Mouse (Mus musculus) midbrain, embryonic 15.5 days (tissue): ENCODE measurements around the gene Aldh3b3. TPM values are rescaled to one million over a fixed set of nuclear protein-coding genes. Genes with fewer than 3 reads are reported as not detected.

Source experiments
- ATAC-seq: fragments of 200-750 bp; cut with Nextera tagmentation; replicated peaks from 2 replicates; pipeline ENCODE4 v1.8.0; 2017; ENCODE audit warnings: moderate TSS enrichment
- H3K27ac ChIP-seq: fragments of 300-500 bp; sonication (generic); 2 replicates; pipeline ENCODE4 v1.5.1; 2015; ENCODE audit warnings: mild to moderate bottlenecking, inconsistent platforms
- H3K27me3 ChIP-seq: fragments of 300-500 bp; sonication (generic); replicated peaks from 2 replicates; pipeline ENCODE4 v1.6.1; 2015; ENCODE audit warnings: inconsistent platforms
- H3K36me3 ChIP-seq: fragments of 300-500 bp; sonication (generic); replicated peaks from 2 replicates; pipeline ENCODE4 v1.6.1; 2015; ENCODE audit warnings: inconsistent platforms
- H3K4me1 ChIP-seq: fragments of 300-500 bp; sonication (generic); 2 replicates; pipeline ENCODE4 v1.6.1; 2015; ENCODE audit warnings: inconsistent platforms
- H3K4me2 ChIP-seq: fragments of 300-500 bp; sonication (generic); 2 replicates; pipeline ENCODE4 v1.6.1; 2015; ENCODE audit warnings: inconsistent platforms, mild to moderate bottlenecking, moderate library complexity
- H3K4me3 ChIP-seq: fragments of 300-500 bp; sonication (generic); 2 replicates; pipeline ENCODE4 v1.5.1; 2015; ENCODE audit warnings: mild to moderate bottlenecking, inconsistent platforms
- H3K9ac ChIP-seq: fragments of 300-500 bp; sonication (generic); 2 replicates; pipeline ENCODE4 v1.6.1; 2015; ENCODE audit warnings: mild to moderate bottlenecking, inconsistent platforms
- H3K9me3 ChIP-seq: fragments of 300-500 bp; sonication (generic); 2 replicates; pipeline ENCODE4 v1.6.1; 2016; ENCODE audit warnings: inconsistent platforms
- WGBS: fragments of 180-500 bp; shearing (Covaris S2); methylation state at CpG from one replicate; pipeline ENCODE4 v1.1.7; 2015; ENCODE audit warnings: mixed read lengths; 5-methylcytosine and 5-hydroxymethylcytosine counted together
- polyA plus RNA-seq: library from polyadenylated mRNA; unstranded; fragments of >200 nt; fragmentation: Nextera tagmentation; extraction: Ambion mirVana; gene quantifications from 2 replicates; pipeline ENCODE4 v1.2.1, GENCODE M21; 2015

Aldh3b3 gene
- polyA plus RNA-seq, result not detected in 2 replicates

DNA sequence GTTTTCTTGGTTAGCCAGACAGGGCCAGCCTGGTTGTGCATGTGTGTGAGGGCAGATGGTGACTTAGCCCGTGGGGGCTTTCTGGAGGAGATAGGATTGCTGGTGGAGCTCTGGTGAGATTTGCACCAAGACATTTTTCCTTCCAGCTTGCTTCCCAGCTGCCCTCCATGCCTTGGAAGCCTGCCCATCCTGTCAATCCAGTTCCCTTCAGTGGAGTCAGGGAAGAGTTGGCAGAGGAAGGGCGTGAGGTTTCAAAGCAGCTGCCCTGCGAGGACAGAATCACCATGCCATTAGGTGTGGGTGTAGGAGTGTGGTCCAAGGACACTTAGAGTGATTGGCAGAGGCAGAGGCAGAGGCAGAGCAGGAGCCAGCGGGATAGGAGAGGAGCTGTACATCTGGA, at the start of gene Aldh3b3:
TSS of gene Aldh3b3 (plus strand) at position 176 of the 400 bp plus-strand sequence.
- Histone ChIP-seq H3K4me3 (no peak within 1 kb of the TSS), H3K4me2 (no peak within 1 kb of the TSS), H3K9ac (no peak within 1 kb of the TSS), H3K36me3 (no peaks in the 10 kb centered on the region), H3K9me3 (no peaks in the 10 kb centered on the region), H3K27ac (no peak within 1 kb of the TSS), H3K4me1 (no peaks in the 10 kb centered on the region), H3K27me3 (no peaks in the 10 kb centered on the region)
- ATAC-seq, result no peak
- WGBS, result 81% methylated on average over 4 of the region's 4 CpGs

DNA sequence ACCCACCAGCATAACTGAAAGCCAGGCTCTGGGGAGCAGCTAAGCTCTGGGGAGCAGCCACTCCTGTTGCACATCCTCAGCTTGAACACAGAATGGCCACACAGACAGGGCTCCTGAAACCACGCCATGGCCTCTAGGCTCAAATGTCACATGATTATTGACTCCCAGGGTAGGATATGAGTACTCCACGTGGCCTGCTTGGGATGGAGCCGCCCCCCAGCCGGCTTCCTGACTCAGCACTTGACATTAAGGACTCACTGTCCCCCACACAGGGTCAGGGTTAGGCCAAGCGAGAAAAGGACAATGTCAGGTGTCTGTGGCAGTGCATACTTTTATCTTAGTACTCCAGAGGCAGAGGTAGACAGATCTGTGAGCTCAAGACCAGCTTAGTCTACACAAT, 48.2 kb upstream of the Aldh3b3 start:
- 0 out of 2 replicates have a peak, but pooled peaks cover 5% of the 10 kb centered on the region for H3K27me3 ChIP-seq
- H3K9me3 ChIP-seq, result no peaks in the 10 kb centered on the region
- ATAC-seq, result no peak
- H3K36me3 ChIP-seq, result peaks cover 3% of the 10 kb centered on the region; the same call in 1 of the 2 replicates
- WGBS, result 83% methylated on average over 5 of the region's 5 CpGs
- no peak overlapping the region for H3K4me2 ChIP-seq
- H3K9ac ChIP-seq, result no peak overlapping the region
- peaks cover 35% of the 10 kb centered on the region for H3K4me1 ChIP-seq
- no peak overlapping the region for H3K27ac ChIP-seq
- no peak overlapping the region for H3K4me3 ChIP-seq

DNA sequence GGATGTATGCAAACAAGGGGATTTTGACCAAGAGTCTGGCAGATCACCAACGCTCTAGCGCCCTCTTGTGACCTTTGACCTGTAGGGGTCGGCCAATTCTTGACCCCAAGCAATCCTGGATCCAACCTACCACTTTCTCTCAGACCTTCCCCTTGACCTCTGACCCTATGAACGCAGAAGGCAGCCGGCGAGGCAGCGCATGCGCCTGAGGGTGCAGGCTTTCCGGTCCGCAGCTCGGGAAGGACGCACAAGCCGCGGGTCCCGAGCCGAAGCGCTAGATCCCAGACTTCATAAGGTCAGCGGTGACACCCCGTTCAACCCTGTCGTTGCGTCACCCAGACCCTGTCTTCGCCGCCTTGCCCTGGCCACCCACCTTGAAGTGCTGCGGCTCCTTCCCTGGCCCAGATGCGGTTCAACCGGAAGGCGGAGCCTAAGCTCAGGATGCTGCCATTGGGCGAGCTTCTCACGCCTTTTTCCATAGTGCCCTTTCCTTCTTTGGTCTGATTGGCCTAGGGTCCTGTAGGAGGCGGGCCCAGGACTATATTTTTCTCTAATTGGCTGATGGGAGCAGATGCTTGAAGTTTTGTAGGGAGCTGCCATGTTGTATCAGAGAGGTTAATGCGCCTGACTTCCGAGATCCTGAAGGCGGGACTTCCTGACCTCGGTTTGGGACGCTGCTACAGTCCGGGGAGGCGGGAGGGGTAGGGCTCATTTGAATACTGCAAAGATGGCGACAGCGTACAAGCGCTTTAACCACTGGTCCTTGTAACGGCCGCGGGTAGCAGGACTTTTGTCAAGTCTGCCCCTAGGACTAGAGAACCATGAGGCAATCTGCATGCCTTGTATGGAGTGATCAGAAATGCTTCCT, 45.9 kb upstream of the Aldh3b3 start, which contains the start of gene Ndufs8:
TSS of gene Ndufs8 (minus strand) at position 438 of the 868 bp plus-strand sequence.
- peak; percentile 98 for ATAC-seq
- Histone ChIP-seq H3K27me3 (no peaks in the 10 kb centered on the region), H3K4me2 (peak within 1 kb of the TSS; percentile 70), H3K9ac (peak within 1 kb of the TSS; percentile 51), H3K4me1 (peaks cover 23% of the 10 kb centered on the region), H3K9me3 (no peaks in the 10 kb centered on the region), H3K4me3 (peak within 1 kb of the TSS; percentile 57), H3K27ac (peak within 1 kb of the TSS; percentile 81), H3K36me3 (peaks cover 3% of the 10 kb centered on the region; the same call in 1 of the 2 replicates)
- WGBS, result under 1% methylated on average over 43 of the region's 43 CpGs

DNA sequence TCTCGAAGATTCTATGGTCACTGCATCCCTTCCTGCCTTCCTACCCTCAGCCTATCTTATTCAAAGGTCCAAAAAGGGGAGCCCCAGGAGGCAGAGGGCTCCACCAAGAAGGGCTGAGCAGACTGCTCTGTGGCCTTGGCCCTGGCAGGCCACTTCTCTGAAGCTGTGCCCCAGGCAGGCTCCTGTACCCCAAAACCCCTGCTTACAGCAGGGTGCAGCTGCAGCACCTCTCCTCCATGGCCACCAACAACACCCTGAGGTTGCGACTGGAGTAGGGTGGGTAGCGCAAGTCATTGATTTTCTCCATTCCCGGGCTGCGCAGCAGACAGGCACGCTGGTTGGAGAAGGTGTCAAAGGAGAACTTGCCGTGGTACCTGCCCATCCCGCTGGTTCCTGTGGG, 44.8 kb upstream of the Aldh3b3 start:
- Histone ChIP-seq H3K27me3 (no peaks in the 10 kb centered on the region), H3K4me2 (peak overlapping the region; percentile 70), H3K4me3 (peak overlapping the region; percentile 57), H3K36me3 (peaks cover under 1% of the 10 kb centered on the region; the same call in 1 of the 2 replicates), H3K9ac (peak overlapping the region; percentile 40; the same call in 1 of the 2 replicates), H3K4me1 (peaks cover 23% of the 10 kb centered on the region), H3K27ac (peak overlapping the region; percentile 75; the same call in 1 of the 2 replicates), H3K9me3 (no peaks in the 10 kb centered on the region)
- no peak for ATAC-seq
- WGBS, result 88% methylated on average over 8 of the region's 8 CpGs

DNA sequence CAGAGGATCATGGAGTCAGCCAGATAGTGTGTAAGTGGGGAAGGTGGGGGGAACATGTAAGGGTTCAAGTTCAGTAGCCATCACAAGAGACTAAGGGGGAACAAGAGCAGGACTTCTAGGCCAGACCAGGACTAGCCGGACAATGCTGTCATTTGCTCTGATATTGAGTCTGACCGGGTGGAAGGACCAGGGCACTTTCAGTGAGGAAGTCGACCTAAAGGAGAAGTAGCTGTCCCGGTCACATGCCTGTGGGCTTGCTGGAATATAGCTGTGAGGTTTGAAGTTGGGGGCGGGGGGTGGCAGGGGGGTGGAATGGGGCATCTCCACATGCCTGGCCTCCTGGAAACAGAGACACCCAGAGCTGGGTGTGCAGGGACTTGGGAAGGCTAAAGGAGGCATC, 43.9 kb upstream of the Aldh3b3 start:
- WGBS, result 95% methylated on average over 5 of the region's 5 CpGs
- Histone ChIP-seq H3K4me3 (no peak overlapping the region), H3K27me3 (no peaks in the 10 kb centered on the region), H3K27ac (no peak overlapping the region), H3K36me3 (no peaks in the 10 kb centered on the region; the same call in 1 of the 2 replicates), H3K4me1 (peaks cover 23% of the 10 kb centered on the region), H3K9me3 (no peaks in the 10 kb centered on the region), H3K9ac (no peak overlapping the region), H3K4me2 (no peak overlapping the region)
- ATAC-seq, result no peak

DNA sequence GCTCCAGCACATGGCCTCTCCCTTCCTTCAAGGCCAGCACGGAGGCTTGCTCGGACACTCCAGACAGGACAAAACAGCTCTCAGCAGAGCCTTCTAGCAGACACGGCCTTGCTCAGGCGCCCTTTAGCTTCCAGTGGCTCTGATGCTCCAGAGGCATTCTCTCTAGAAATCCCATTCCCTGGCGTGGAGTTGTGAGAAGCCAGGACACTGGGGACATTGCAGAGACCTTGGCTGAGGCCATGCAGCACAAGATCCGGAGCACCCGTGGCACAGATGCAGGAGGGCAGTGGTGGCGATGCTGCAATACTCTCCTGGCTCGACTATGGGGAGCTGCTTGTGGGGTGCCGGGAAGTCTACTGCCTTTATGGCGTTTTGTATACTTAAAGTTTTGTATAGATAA, 41.7 kb upstream of the Aldh3b3 start:
- no peak overlapping the region for H3K4me2 ChIP-seq
- no peak overlapping the region for H3K27ac ChIP-seq
- H3K9ac ChIP-seq, result no peak overlapping the region
- H3K36me3 ChIP-seq, result no peaks in the 10 kb centered on the region
- H3K27me3 ChIP-seq, result no peaks in the 10 kb centered on the region
- no peak for ATAC-seq
- 70% methylated on average over 11 of the region's 11 CpGs for WGBS
- H3K4me1 ChIP-seq, result peaks cover 13% of the 10 kb centered on the region
- H3K4me3 ChIP-seq, result no peak overlapping the region
- no peaks in the 10 kb centered on the region for H3K9me3 ChIP-seq

DNA sequence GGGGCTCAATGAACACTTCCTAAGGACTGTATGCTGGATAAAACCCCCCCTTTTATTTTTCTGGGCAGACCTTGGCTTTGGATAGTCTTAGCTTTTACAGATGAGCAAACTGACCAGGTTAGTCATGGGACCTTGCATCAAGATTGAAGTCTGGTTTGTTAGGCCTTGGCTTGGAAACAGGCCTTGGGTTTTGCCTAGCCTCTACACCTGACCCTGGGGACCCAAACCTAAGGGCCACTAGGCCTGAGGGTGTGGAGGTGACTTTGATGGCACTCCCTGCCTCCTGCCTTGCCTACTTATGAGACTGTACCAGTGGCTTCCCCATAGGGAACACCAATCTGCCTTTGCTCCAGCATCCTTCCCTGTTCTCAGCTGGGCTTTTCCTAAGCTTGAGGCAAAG, 38.5 kb upstream of the Aldh3b3 start:
- Histone ChIP-seq H3K27ac (no peak overlapping the region), H3K27me3 (no peaks in the 10 kb centered on the region), H3K4me1 (no peaks in the 10 kb centered on the region), H3K9ac (no peak overlapping the region), H3K4me2 (no peak overlapping the region), H3K4me3 (no peak overlapping the region), H3K36me3 (no peaks in the 10 kb centered on the region), H3K9me3 (no peaks in the 10 kb centered on the region)
- no peak for ATAC-seq

DNA sequence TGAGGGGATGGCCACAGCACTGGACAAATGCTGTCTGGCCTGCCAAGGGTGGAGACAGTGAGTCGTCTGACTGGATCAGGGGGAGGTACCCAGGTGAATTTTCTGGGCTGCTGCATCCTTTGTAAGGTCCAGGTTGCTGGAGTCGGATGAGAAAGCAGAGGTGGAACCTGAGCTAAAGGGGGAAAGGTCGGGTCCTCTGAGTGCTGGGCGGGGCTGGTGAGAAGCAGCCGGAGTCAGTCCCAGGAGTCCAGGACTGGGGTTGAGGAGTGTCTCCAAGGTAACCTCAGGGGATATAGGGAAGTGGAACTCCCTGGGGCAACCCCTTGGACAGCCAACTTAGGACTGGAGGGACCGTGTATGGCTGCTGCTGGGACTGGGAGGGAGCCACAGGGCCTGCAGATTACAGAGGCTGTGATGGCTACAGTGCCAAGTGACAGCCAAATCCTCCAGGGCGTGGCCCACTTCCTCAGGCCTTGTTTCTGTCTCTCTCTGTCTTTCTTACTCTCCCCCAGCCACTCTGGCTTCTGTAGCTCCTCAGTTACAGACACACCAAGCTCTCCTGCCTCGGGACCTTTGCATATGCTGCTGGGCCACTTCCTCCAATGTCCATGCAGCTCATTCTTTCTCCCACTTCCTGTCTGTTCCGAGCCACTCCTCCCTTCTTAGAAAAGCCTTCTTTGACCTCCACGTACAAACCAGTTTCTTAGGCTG, 35.6 kb upstream of the Aldh3b3 start:
- WGBS, result 52% methylated on average over 10 of the region's 10 CpGs
- ATAC-seq, result no peak

DNA sequence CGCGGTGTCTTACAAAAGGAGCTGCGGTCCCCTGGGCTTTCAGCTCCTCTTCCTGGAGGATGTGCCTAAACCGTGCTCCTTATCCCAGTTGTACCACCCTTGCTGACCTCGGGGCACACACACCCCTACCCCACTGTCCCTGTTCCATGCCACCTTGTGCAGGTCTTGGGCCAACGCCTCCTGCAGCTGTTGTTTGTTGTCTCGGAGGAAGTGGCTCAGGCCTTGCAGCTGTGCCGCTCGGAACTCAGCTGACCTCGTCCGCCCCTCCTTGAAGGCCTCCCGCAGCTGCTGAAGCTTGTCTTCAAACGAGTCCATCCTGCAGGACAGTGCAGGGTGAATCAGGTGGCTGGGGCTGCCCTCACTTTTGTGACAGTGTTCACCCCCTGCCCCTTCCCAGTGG, 34.9 kb upstream of the Aldh3b3 start:
- ATAC-seq, result no peak
- Histone ChIP-seq H3K9ac (no peak overlapping the region), H3K4me3 (no peak overlapping the region), H3K4me1 (no peaks in the 10 kb centered on the region), H3K36me3 (no peaks in the 10 kb centered on the region), H3K27ac (no peak overlapping the region), H3K27me3 (no peaks in the 10 kb centered on the region), H3K9me3 (no peaks in the 10 kb centered on the region), H3K4me2 (no peak overlapping the region)
- WGBS, result 53% methylated on average over 13 of the region's 13 CpGs

More for the DNA sequence above, 35.6 kb upstream of the Aldh3b3 start:
- Histone ChIP-seq H3K36me3 (no peaks in the 10 kb centered on the region), H3K4me1 (no peaks in the 10 kb centered on the region), H3K4me2 (no peak overlapping the region), H3K27ac (no peak overlapping the region), H3K9me3 (no peaks in the 10 kb centered on the region), H3K27me3 (no peaks in the 10 kb centered on the region), H3K4me3 (no peak overlapping the region), H3K9ac (no peak overlapping the region)

DNA sequence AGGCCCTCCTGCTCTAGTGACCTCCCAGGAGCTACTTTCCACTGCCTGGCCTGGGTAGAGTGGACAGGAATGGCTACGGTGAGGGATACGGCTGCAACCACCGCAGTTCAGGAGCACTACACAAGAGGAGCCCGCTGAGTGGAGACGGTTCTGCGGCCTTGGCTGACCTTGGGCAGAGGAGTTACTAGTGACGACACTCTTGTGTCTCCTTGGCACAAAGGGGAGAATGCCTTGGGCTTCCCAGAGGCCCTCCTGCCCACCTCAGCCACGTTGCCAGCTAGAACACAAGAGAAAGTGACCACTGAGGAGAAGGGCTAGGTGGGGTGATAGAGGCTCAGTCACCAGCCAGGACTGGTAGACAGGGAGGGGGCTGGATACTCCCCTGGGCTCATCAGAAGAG, 34.3 kb upstream of the Aldh3b3 start:
- no peak overlapping the region for H3K9ac ChIP-seq
- no peak overlapping the region for H3K4me2 ChIP-seq
- H3K36me3 ChIP-seq, result no peaks in the 10 kb centered on the region
- H3K4me3 ChIP-seq, result no peak overlapping the region
- no peak overlapping the region for H3K27ac ChIP-seq
- no peaks in the 10 kb centered on the region for H3K9me3 ChIP-seq
- H3K27me3 ChIP-seq, result no peaks in the 10 kb centered on the region
- WGBS, result 79% methylated on average over 8 of the region's 8 CpGs
- H3K4me1 ChIP-seq, result peaks cover 2% of the 10 kb centered on the region; the same call in 1 of the 2 replicates
- no peak for ATAC-seq

DNA sequence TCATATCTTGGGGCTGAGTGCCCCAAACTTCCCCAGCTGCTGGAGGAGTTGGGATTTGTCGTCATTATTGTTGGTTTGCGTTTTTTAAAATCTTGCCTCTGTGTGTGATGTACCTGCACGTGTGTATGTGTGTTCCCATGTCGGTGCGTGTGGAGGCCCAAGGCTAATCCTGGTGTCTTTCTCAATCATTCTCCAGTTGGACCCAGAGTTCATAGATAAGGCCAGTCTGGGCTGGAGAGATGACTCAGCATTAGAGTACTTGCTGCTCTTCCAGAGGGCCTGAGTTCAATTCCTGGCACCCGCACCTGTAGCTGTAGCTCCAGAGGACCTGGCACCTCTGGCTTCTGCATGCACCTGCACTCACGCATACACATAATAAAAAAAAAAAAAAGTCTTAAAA, 33.6 kb upstream of the Aldh3b3 start:
- peaks cover 8% of the 10 kb centered on the region; the same call in 1 of the 2 replicates for H3K4me1 ChIP-seq
- no peak overlapping the region for H3K27ac ChIP-seq
- H3K9me3 ChIP-seq, result no peaks in the 10 kb centered on the region
- H3K4me3 ChIP-seq, result no peak overlapping the region
- no peak overlapping the region for H3K9ac ChIP-seq
- H3K27me3 ChIP-seq, result no peaks in the 10 kb centered on the region
- WGBS, result 96% methylated on average over 7 of the region's 7 CpGs
- no peak overlapping the region for H3K4me2 ChIP-seq
- H3K36me3 ChIP-seq, result no peaks in the 10 kb centered on the region
- no peak for ATAC-seq

DNA sequence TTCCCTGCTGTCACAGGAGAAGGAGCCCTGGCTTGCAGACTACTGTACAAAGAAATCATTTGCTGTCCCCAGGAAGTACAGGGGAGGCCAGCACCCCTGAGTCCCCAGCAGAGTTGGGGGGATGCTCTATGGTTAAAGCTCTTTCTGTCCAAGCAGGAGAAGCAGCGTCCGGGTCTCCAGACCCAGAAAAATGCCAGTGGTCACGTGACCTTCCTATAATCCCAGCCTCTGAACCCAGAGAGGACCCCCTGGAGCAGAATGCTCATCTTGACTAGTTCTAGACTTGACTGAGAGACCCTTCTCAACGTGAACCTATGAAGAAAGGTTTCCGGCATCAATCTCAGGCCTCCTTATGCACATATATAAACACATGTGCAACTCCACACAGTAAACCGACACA, 32.6 kb upstream of the Aldh3b3 start:
- WGBS, result 74% methylated on average over 6 of the region's 6 CpGs
- H3K9ac ChIP-seq, result no peak overlapping the region
- H3K27ac ChIP-seq, result no peak overlapping the region
- ATAC-seq, result no peak
- no peaks in the 10 kb centered on the region for H3K36me3 ChIP-seq
- no peak overlapping the region for H3K4me2 ChIP-seq
- H3K4me1 ChIP-seq, result peaks cover 8% of the 10 kb centered on the region; the same call in 1 of the 2 replicates
- H3K27me3 ChIP-seq, result no peaks in the 10 kb centered on the region
- H3K9me3 ChIP-seq, result no peaks in the 10 kb centered on the region
- H3K4me3 ChIP-seq, result no peak overlapping the region
